Mouse (Mus musculus): Measurements from ENCODE around the gene Phtf1.

Gene Phtf1

GRCm38 (mm10) chr3:104006896-104007466 is 39.1 kb downstream of the Phtf1 start:
- no peak for TF ChIP-seq GATA4 (IDR thresholded peaks at IDR 0.05; ENCODE audit: insufficient replicate concordance, low read length)

GRCm38 (mm10) chr3:104007479-104007878 is 39.6 kb downstream of the Phtf1 start:
- no peak for TF ChIP-seq GATA4 (IDR thresholded peaks at IDR 0.05; ENCODE audit: insufficient replicate concordance, low read length)

- no peak for TF ChIP-seq GATA4 (IDR thresholded peaks at IDR 0.05; ENCODE audit: insufficient replicate concordance, low read length)
Measured at GRCm38 (mm10) chr3:104009924-104010662, 42.2 kb downstream of the Phtf1 start.

- no peak for TF ChIP-seq GATA4 (IDR thresholded peaks at IDR 0.05; ENCODE audit: insufficient replicate concordance, low read length)
Measured at GRCm38 (mm10) chr3:104011972-104012371, 44.1 kb downstream of the Phtf1 start.

GRCm38 (mm10) chr3:104017931-104018330 is 50.0 kb downstream of the Phtf1 start:
- no peak for TF ChIP-seq GATA4 (IDR thresholded peaks at IDR 0.05; ENCODE audit: insufficient replicate concordance, low read length)

GRCm38 (mm10) chr3:104019453-104019852 is 51.5 kb downstream of the Phtf1 start:
- no peak for TF ChIP-seq GATA4 (IDR thresholded peaks at IDR 0.05; ENCODE audit: insufficient replicate concordance, low read length)

GRCm38 (mm10) chr3:104020101-104020500 is 52.2 kb downstream of the Phtf1 start:
- TF ChIP-seq GATA4 (IDR thresholded peaks at IDR 0.05; ENCODE audit: insufficient replicate concordance, low read length), result no peak

GRCm38 (mm10) chr3:104026938-104027337 is 59.0 kb downstream of the Phtf1 start:
- TF ChIP-seq GATA4 (IDR thresholded peaks at IDR 0.05; ENCODE audit: insufficient replicate concordance, low read length), result no peak

- TF ChIP-seq GATA4 (IDR thresholded peaks at IDR 0.05; ENCODE audit: insufficient replicate concordance, low read length), result no peak
Measured at GRCm38 (mm10) chr3:104032086-104032485, 64.2 kb downstream of the Phtf1 start.

- TF ChIP-seq GATA4 (IDR thresholded peaks at IDR 0.05; ENCODE audit: insufficient replicate concordance, low read length), result no peak
Measured at GRCm38 (mm10) chr3:104032747-104033146, 64.8 kb downstream of the Phtf1 start.

- TF ChIP-seq GATA4 (IDR thresholded peaks at IDR 0.05; ENCODE audit: insufficient replicate concordance, low read length), result no peak
Measured at GRCm38 (mm10) chr3:104059001-104059622, 91.2 kb downstream of the Phtf1 start.

GRCm38 (mm10) chr3:104069395-104069794 is 101.5 kb downstream of the Phtf1 start:
- TF ChIP-seq GATA4 (IDR thresholded peaks at IDR 0.05; ENCODE audit: insufficient replicate concordance, low read length), result no peak

Data from liver, adult (tissue).